Mouse (Mus musculus): ENCODE results near the gene Ttc5. TPM values are rescaled to one million over a fixed set of nuclear protein-coding genes. Genes with fewer than 3 reads are reported as not detected.
"Not testable (repeated sequence)": the region's sequence is repeated elsewhere in the genome, so short reads cannot be mapped to it uniquely, and the experiment has no call there.

Ttc5 gene
- 11.1 and 15.2 TPM in 2 replicates for polyA plus RNA-seq (2012; ENCODE audit: insufficient read depth, insufficient read length, missing spikeins)

DNA sequence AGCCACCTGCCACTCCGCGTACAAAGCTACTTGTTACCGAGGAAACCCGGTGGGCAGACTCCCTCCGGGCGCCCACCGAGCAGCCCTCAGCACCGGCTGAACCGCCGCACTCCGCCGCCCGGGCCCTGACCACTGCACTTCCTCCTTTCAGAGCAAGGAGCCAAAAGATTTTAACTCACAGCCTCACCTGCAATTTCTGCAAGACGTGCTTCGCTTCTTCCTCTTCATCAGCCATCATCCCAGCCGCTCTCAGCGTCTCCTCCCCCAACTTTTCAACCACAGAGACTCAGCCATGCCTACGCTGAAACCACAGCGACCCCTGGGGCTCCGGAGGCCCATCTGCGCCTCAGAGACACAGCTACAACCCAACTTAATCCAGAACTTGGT, at the start of gene Ttc5:
Gene Ttc5 (minus strand): TSS at position 269 of the 387 bp plus-strand sequence.
- Histone ChIP-seq H3K4me3 (ENCODE audit: insufficient read depth, low read depth, low read length) (peak within 1 kb of the TSS; percentile 91), H3K4me1 (ENCODE audit: control insufficient read depth, insufficient read depth, insufficient read length, low read length) (no peaks in the 10 kb centered on the region), H3K27ac (replicated peaks; ENCODE audit: low read depth, low read length) (no peak within 1 kb of the TSS)

- Histone ChIP-seq H3K4me3 (ENCODE audit: insufficient read depth, low read depth, low read length) (no peak overlapping the region), H3K27ac (replicated peaks; ENCODE audit: low read depth, low read length) (peak overlapping the region; percentile 9), H3K4me1 (ENCODE audit: control insufficient read depth, insufficient read depth, insufficient read length, low read length) (no peaks in the 10 kb centered on the region)
These were observed 49.1 kb upstream of the Ttc5 start for GRCm38 (mm10) chr14:50834435-50834834.

DNA sequence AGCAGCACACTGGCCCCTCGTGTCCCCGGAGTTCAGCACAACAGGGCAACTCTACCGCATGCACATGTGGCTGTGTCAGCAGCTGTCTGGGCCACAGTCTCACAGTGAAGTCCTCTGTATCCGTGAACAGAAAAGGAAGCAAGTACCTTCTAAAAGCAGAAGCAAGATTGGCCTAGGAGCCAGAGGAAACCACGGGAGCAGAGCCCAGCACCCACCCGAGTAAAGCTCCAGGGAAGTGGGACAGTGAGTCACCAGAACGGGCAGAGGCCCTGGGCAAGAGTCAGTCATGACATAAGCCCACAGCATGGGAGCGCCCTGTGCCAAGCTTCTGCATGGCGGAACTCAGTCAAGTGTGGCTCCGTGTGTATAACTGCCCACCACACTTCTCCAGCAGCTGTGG, 48.6 kb upstream of the Ttc5 start:
- Histone ChIP-seq H3K27ac (replicated peaks; ENCODE audit: low read depth, low read length) (peak overlapping the region; percentile 9), H3K4me3 (ENCODE audit: insufficient read depth, low read depth, low read length) (no peak overlapping the region), H3K4me1 (ENCODE audit: control insufficient read depth, insufficient read depth, insufficient read length, low read length) (no peaks in the 10 kb centered on the region)

DNA sequence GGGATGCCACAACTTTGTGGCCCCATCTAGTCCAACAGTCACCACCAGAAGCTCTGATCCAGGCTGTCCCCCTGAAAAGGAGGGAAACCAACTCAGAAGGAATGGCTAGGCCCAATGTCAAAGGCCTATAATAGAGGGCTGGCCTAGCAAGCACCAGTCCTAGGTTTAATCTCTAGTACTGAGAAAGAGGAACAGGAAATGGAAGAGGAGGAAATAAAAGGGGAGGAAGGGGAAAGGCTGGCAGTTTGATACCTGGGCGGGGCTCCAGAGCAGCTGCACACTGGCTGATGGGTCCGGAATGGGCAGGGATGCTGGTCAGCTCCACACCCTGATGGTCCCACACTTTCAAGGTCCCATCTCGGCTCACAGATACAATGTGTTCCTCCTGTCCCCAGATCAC, 44.6 kb upstream of the Ttc5 start:
- no peak overlapping the region; the same call in 1 of the 2 replicates for H3K27ac ChIP-seq (replicated peaks; ENCODE audit: low read depth, low read length)
- H3K4me3 ChIP-seq (ENCODE audit: insufficient read depth, low read depth, low read length) = peak overlapping the region; percentile 19
- H3K4me1 ChIP-seq (ENCODE audit: control insufficient read depth, insufficient read depth, insufficient read length, low read length) = no peaks in the 10 kb centered on the region

GRCm38 (mm10) chr14:50826579-50826978, 41.3 kb upstream of the Ttc5 start:
- no peak overlapping the region for H3K4me3 ChIP-seq (ENCODE audit: insufficient read depth, low read depth, low read length)
- no peak overlapping the region for H3K27ac ChIP-seq (replicated peaks; ENCODE audit: low read depth, low read length)
- H3K4me1 ChIP-seq (ENCODE audit: control insufficient read depth, insufficient read depth, insufficient read length, low read length) = no peaks in the 10 kb centered on the region

DNA sequence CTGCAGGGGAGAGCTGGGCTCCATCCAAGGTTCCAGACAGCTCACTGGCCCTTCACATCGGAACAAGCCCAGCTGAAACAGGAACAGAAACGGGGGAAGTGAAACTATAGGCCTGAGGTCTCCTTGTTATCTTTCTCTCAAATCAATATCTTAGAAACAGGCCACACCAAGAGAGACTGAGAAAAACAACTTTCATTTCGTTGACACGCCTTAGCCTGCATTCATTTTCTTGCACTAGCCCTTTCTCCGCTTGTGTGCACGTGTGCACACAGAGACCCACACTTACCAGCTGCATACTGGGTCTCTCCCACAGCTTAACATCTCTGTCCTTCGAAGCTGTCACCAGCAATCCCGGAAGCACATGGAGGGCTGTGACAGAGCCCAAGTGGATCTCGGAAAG, 38.9 kb upstream of the Ttc5 start:
- no peaks in the 10 kb centered on the region for H3K4me1 ChIP-seq (ENCODE audit: control insufficient read depth, insufficient read depth, insufficient read length, low read length)
- H3K4me3 ChIP-seq (ENCODE audit: insufficient read depth, low read depth, low read length) = no peak overlapping the region
- peak overlapping the region; percentile 72 for H3K27ac ChIP-seq (replicated peaks; ENCODE audit: low read depth, low read length)

GRCm38 (mm10) chr14:50823240-50823639, 37.9 kb upstream of the Ttc5 start:
- Histone ChIP-seq H3K4me1 (ENCODE audit: control insufficient read depth, insufficient read depth, insufficient read length, low read length) (no peaks in the 10 kb centered on the region), H3K27ac (replicated peaks; ENCODE audit: low read depth, low read length) (no peak overlapping the region), H3K4me3 (ENCODE audit: insufficient read depth, low read depth, low read length) (no peak overlapping the region)

DNA sequence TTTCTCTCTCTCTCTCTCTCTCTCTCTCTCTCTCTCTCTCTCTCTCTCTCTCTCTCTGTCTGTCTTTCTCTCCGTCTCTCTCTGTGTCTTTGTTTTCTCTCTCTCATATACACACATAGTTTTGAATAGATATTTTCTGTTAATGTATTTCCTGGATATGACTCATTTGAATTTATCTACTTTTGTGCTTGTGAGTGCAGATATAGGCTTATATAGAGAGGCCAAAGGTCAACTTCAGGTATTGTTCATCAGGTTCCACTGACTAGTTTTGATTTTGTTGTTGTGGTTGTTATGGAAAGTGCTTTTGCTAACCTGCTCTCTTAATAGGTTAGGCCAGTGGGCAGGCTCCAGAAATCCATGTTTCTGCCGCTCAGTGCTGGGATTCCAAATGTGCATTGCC, 27.7 kb upstream of the Ttc5 start:
- no peaks in the 10 kb centered on the region for H3K4me1 ChIP-seq (ENCODE audit: control insufficient read depth, insufficient read depth, insufficient read length, low read length)
- H3K4me3 ChIP-seq (ENCODE audit: insufficient read depth, low read depth, low read length) = no peak overlapping the region
- no peak overlapping the region for H3K27ac ChIP-seq (replicated peaks; ENCODE audit: low read depth, low read length)

GRCm38 (mm10) chr14:50807487-50808072, 22.3 kb upstream of the Ttc5 start, which contains the start of the genes Ccnb1ip1 and Parp2:
Gene Ccnb1ip1 (minus strand): TSS chr14:50807732.
Gene Parp2 (plus strand): TSS chr14:50807841.
- no peaks in the 10 kb centered on the region for H3K4me1 ChIP-seq (ENCODE audit: control insufficient read depth, insufficient read depth, insufficient read length, low read length)
- H3K27ac ChIP-seq (replicated peaks; ENCODE audit: low read depth, low read length) = peak within 1 kb of the TSS; percentile 65
- peak within 1 kb of the TSS; percentile 74 for H3K4me3 ChIP-seq (ENCODE audit: insufficient read depth, low read depth, low read length)

DNA sequence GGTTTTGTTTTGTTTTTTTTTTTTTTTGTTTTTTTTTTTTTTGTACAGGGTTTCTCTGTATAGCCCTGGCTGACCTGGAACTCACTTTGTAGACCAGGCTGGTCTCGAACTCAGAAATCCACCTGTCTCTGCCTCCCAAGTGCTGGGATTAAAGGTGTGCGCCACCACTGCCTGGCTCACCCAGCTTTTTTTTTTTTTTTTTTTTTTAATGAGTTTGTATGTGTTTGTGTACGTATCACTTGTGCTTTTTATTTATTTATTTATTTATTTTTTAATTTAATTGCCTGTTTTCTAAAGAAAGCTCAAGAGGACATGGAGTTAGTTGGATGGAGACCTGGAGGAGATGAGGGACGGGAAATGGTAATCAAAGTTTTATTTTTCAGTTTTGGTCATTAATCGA, 21.1 kb upstream of the Ttc5 start:
- not testable (repeated sequence) for H3K4me3 ChIP-seq (ENCODE audit: insufficient read depth, low read depth, low read length); H3K27ac ChIP-seq (replicated peaks; ENCODE audit: low read depth, low read length); H3K4me1 ChIP-seq (ENCODE audit: control insufficient read depth, insufficient read depth, insufficient read length, low read length)

- Histone ChIP-seq H3K4me1 (ENCODE audit: control insufficient read depth, insufficient read depth, insufficient read length, low read length) (no peaks in the 10 kb centered on the region), H3K4me3 (ENCODE audit: insufficient read depth, low read depth, low read length) (no peak overlapping the region), H3K27ac (replicated peaks; ENCODE audit: low read depth, low read length) (no peak overlapping the region)
These were observed 19.4 kb upstream of the Ttc5 start for GRCm38 (mm10) chr14:50804683-50805082.

DNA sequence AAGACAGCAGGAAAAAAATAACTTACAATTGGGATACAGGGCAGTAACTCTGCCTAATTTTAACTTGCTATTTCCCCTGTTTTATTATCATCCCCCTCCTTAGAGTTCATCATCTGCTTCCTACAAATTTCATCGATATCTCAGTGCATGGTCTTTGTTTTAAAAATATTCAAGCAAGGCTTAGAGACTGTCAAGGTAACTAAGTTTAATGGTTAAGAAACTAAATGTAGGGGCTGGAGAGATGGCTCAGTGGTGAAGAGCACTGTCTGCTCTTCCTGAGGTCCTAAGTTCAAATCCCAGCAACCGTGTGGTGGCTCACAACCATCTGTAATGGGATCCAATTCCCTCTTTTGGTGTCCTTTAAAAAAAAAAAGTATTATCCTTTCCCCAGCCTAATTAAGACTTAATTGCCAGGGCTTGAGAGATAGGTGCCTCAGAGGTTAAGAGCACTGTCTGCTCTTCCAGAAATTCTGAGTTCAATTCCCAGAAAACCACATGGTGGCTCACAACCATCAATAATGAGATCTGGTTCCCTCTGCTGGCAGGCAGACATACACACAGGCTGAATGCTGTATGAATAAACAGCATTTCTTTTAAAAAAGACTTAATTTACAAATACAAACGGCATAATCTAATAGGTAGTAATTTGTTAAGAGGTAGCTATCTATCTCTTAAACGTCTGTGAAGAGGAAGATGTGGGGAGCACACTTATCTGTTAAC, 17.7 kb upstream of the Ttc5 start:
- Histone ChIP-seq H3K4me3 (ENCODE audit: insufficient read depth, low read depth, low read length) (no peak overlapping the region), H3K27ac (replicated peaks; ENCODE audit: low read depth, low read length) (no peak overlapping the region), H3K4me1 (ENCODE audit: control insufficient read depth, insufficient read depth, insufficient read length, low read length) (no peaks in the 10 kb centered on the region)

DNA sequence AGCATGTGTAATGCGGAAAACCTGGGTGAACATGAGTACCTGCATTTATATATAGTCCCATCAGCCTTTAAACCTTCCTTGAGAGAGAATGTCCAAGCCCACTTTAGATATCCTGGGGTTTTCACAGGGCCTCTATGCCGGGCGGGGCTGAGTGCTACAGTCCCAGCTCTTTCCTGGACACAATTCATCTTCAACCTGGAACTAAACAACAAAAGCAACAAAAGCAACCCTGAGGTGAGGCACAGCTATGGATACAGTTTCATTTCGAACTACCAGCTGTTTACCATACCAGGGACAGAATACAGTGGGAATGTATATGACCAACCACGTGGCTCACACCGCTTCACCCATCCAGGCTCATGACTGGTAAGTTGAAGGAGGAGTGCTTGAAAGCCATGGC, 17.1 kb upstream of the Ttc5 start:
- no peaks in the 10 kb centered on the region for H3K4me1 ChIP-seq (ENCODE audit: control insufficient read depth, insufficient read depth, insufficient read length, low read length)
- H3K27ac ChIP-seq (replicated peaks; ENCODE audit: low read depth, low read length) = no peak overlapping the region
- H3K4me3 ChIP-seq (ENCODE audit: insufficient read depth, low read depth, low read length) = no peak overlapping the region

GRCm38 (mm10) chr14:50799502-50800259, 14.4 kb upstream of the Ttc5 start:
- no peak overlapping the region for H3K27ac ChIP-seq (replicated peaks; ENCODE audit: low read depth, low read length)
- H3K4me1 ChIP-seq (ENCODE audit: control insufficient read depth, insufficient read depth, insufficient read length, low read length) = no peaks in the 10 kb centered on the region
- no peak overlapping the region for H3K4me3 ChIP-seq (ENCODE audit: insufficient read depth, low read depth, low read length)

DNA sequence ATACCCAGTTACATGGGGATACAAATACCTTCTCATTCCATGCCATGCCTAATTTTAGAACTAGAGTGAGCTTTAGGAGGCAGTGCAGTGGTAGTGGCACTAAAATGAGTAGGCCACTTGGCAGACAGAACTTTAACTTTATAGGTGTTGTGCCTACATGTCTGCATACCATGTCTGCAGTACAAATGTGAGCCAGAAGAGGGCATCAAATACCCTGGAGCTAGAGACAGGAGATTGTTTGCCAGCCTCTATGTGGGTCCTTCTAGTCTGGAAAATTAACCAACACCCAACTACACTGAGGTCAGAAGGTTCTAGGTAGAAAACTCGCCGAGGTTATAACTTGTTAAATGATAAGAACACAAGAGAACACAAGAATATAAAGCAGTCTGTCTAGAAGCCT, 13.2 kb upstream of the Ttc5 start:
- no peak overlapping the region for H3K27ac ChIP-seq (replicated peaks; ENCODE audit: low read depth, low read length)
- no peak overlapping the region for H3K4me3 ChIP-seq (ENCODE audit: insufficient read depth, low read depth, low read length)
- no peaks in the 10 kb centered on the region for H3K4me1 ChIP-seq (ENCODE audit: control insufficient read depth, insufficient read depth, insufficient read length, low read length)
